Mouse (Mus musculus): Measurements from ENCODE around the gene Jade1.

- TF ChIP-seq RAD21 (IDR thresholded peaks at IDR 0.05; ENCODE audit: low read depth, low read length) (no peak), CTCF (IDR thresholded peaks at IDR 0.05 in 2 of 3, conservative IDR thresholded peaks at IDR 0.05 in 1 of 3; ENCODE audit: control insufficient read depth in 1 of 3, insufficient read depth in 1 of 3, low read depth in 2 of 3, low read length in 3 of 3, poor library complexity in 1 of 3, severe bottlenecking in 1 of 3) (no peak), RCOR1 (IDR thresholded peaks at IDR 0.05; ENCODE audit: low read depth, low read length) (no peak), JUND (IDR thresholded peaks at IDR 0.05; ENCODE audit: low read depth, low read length) (no peak), POLR2A (IDR thresholded peaks at IDR 0.05; ENCODE audit: control insufficient read depth in 1 of 2, insufficient read depth in 1 of 2, low read depth in 1 of 2, low read length in 2 of 2, poor library complexity in 1 of 2) (no peak), MAX (IDR thresholded peaks at IDR 0.05; ENCODE audit: low read length) (no peak), CHD1 (IDR thresholded peaks at IDR 0.05; ENCODE audit: low read depth, low read length) (no peak), ZKSCAN1 (IDR thresholded peaks at IDR 0.05; ENCODE audit: low read depth, low read length) (no peak), POLR2AphosphoS5 (IDR thresholded peaks at IDR 0.05; ENCODE audit: borderline replicate concordance, low read depth, low read length) (0 out of 2 replicates have a peak, but pooled peaks have one; percentile 18), TAL1 (IDR thresholded peaks at IDR 0.05; ENCODE audit: low read length) (no peak), E2F4 (IDR thresholded peaks at IDR 0.05; ENCODE audit: borderline replicate concordance, low read depth, low read length) (no peak), GATA1 (IDR thresholded peaks at IDR 0.05; ENCODE audit: low read depth, low read length) (no peak), ZC3H11A (IDR thresholded peaks at IDR 0.05; ENCODE audit: low read depth, low read length) (no peak), USF1 (IDR thresholded peaks at IDR 0.05; ENCODE audit: low read depth, low read length) (no peak)
Measured at GRCm38 (mm10) chr3:41605601-41606329, 50.2 kb downstream of the Jade1 start.
